Comparison of ENCODE assay signal across 12 mouse cellular contexts in the genomic region with DNA sequence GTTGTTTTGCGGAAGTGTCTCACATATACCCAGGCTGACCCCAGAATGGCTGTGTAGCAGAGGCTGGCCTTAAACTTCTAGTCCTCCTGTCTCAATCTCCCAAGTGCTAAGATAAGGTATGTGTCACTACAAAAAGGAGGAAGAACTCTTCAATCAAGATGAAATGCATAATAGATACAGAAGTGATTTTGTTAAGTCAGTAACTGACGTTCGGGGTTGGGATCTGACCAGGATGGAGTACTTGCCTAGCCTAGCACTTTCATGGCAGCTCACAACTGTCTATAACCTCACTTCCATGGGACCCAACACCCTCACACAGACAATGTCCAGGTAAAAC.
DNase-seq lines count a peak whose midpoint lies in the region; ATAC-seq and TF ChIP-seq lines count a peak whose summit lies in the region.
"Had no signal": no experiment of that assay in that cellular context is flagged by ENCODE, and none has a peak within 500 bp of the region (broad histone marks: within the 10 kb centered on the region; RNA-seq: fewer than 3 reads in every experiment).

No protein-coding gene starts in this region.

- no peak overlapping the region for H3K4me3 ChIP-seq in heart, embryonic 16.5 days (ENCODE audit: low read length)
- no peak overlapping the region for H3K4me3 ChIP-seq in MEL (ENCODE audit: control insufficient read depth in 1 of 2, insufficient read depth in 1 of 2, low read depth in 2 of 2, low read length in 2 of 2)
- no peak overlapping the region for H3K4me3 ChIP-seq in embryonic facial prominence, embryonic 12.5 days
- no peak overlapping the region for H3K4me3 ChIP-seq in limb, embryonic 15.5 days
- H3K4me3 ChIP-seq: megakaryocyte, embryonic 14.5 days; myocyte had no signal

- no peak for ATAC-seq in heart, embryonic 16.5 days (replicated peaks; ENCODE audit: extremely low read depth, insufficient read depth, low FRiP score)
- ATAC-seq in embryonic facial prominence, embryonic 12.5 days (ENCODE audit: insufficient number of reproducible peaks, insufficient read depth, low FRiP score, low TSS enrichment): no peak
- no peak for ATAC-seq in limb, embryonic 15.5 days (ENCODE audit: insufficient number of reproducible peaks, low FRiP score, low TSS enrichment, low read depth)

- H3K4me1 ChIP-seq in heart, embryonic 16.5 days (ENCODE audit: control insufficient read depth, insufficient read depth, low read length): peaks cover 33% of the 10 kb centered on the region
- peaks cover 2 to 12% of the 10 kb centered on the region in 2 experiments; a peak in 3 of 4 replicates for H3K4me1 ChIP-seq in MEL (ENCODE audit: control insufficient read depth in 1 of 2, insufficient read depth in 2 of 2, low read length in 2 of 2)
- peaks cover 49% of the 10 kb centered on the region for H3K4me1 ChIP-seq in embryonic facial prominence, embryonic 12.5 days
- peaks cover 47% of the 10 kb centered on the region for H3K4me1 ChIP-seq in limb, embryonic 15.5 days

- peak in 1 of 2 experiments; percentile 29; a peak in 2 of 4 replicates for TF ChIP-seq EP300 in MEL (IDR thresholded peaks at IDR 0.05; ENCODE audit: low read depth in 1 of 2, low read length in 2 of 2)

- TF ChIP-seq RAD21 in MEL (IDR thresholded peaks at IDR 0.05; ENCODE audit: low read depth, low read length): no peak

- no peak overlapping the region for H3K9ac ChIP-seq in heart, embryonic 16.5 days (ENCODE audit: low read length)
- no peak overlapping the region for H3K9ac ChIP-seq in MEL (ENCODE audit: control insufficient read depth, low read depth, low read length, poor library complexity, severe bottlenecking)
- no peak overlapping the region for H3K9ac ChIP-seq in embryonic facial prominence, embryonic 12.5 days
- no peak overlapping the region for H3K9ac ChIP-seq in limb, embryonic 15.5 days

- no peak overlapping the region for H3K4me2 ChIP-seq in heart, embryonic 16.5 days (ENCODE audit: low read depth, low read length)
- H3K4me2 ChIP-seq in embryonic facial prominence, embryonic 12.5 days (replicated peaks): no peak overlapping the region
- H3K4me2 ChIP-seq in limb, embryonic 15.5 days: no peak overlapping the region

- H3K27ac ChIP-seq in heart, embryonic 16.5 days (ENCODE audit: low read length): peak overlapping the region; percentile 92
- no peak overlapping the region for H3K27ac ChIP-seq in MEL (ENCODE audit: control insufficient read depth, low read depth, low read length)
- H3K27ac ChIP-seq in embryonic facial prominence, embryonic 12.5 days: peak overlapping the region; percentile 82
- peak overlapping the region; percentile 87 for H3K27ac ChIP-seq in limb, embryonic 15.5 days

- WGBS in heart, embryonic 16.5 days: 69% methylated on average over 3 of the region's 3 CpGs
- WGBS in embryonic facial prominence, embryonic 12.5 days: 82% methylated on average over 3 of the region's 3 CpGs
- 90% methylated on average over 3 of the region's 3 CpGs for WGBS in limb, embryonic 15.5 days

- TF ChIP-seq CTCF in MEL (IDR thresholded peaks at IDR 0.05 in 2 of 3, conservative IDR thresholded peaks at IDR 0.05 in 1 of 3; ENCODE audit: control insufficient read depth in 1 of 3, insufficient read depth in 1 of 3, low read depth in 2 of 3, low read length in 3 of 3, poor library complexity in 1 of 3, severe bottlenecking in 1 of 3): no peak

- peaks cover 2% of the 10 kb centered on the region; the same call in 1 of the 2 replicates for H3K36me3 ChIP-seq in heart, embryonic 16.5 days (ENCODE audit: control insufficient read depth, insufficient read depth)
- H3K36me3 ChIP-seq in MEL (ENCODE audit: control insufficient read depth in 1 of 2, insufficient read depth in 2 of 2, low read length in 2 of 2): peaks cover 2 to 17% of the 10 kb centered on the region in 2 experiments
- H3K36me3 ChIP-seq in embryonic facial prominence, embryonic 12.5 days: 0 out of 2 replicates have a peak, but pooled peaks cover 2% of the 10 kb centered on the region
- no peaks in the 10 kb centered on the region; the same call in 1 of the 2 replicates for H3K36me3 ChIP-seq in limb, embryonic 15.5 days

- H3K9me3 ChIP-seq in heart, embryonic 16.5 days (replicated peaks; ENCODE audit: control insufficient read depth, low read length): no peaks in the 10 kb centered on the region
- H3K9me3 ChIP-seq in MEL (replicated peaks; ENCODE audit: insufficient read depth, low read length): no peaks in the 10 kb centered on the region
- no peaks in the 10 kb centered on the region for H3K9me3 ChIP-seq in embryonic facial prominence, embryonic 12.5 days
- H3K9me3 ChIP-seq in limb, embryonic 15.5 days: no peaks in the 10 kb centered on the region
- H3K9me3 ChIP-seq: megakaryocyte, embryonic 14.5 days had no signal

- no peak for TF ChIP-seq POLR2A in MEL (IDR thresholded peaks at IDR 0.05; ENCODE audit: control insufficient read depth in 1 of 2, insufficient read depth in 1 of 2, low read depth in 1 of 2, low read length in 2 of 2, poor library complexity in 1 of 2)

- no peak for DNase-seq in heart, adult 8-10 months (ENCODE audit: low spot score)
- peak; percentile 61 for DNase-seq in MEL (ENCODE audit: low read depth, low spot score)
- DNase-seq in frontal cortex, postnatal 10 days (ENCODE audit: low spot score in 2 of 2): no peak
- DNase-seq in spleen, postnatal 14 days (ENCODE audit: low spot score in 2 of 2): no peak
- DNase-seq: cerebellum, postnatal 10 days; kidney, postnatal 25 days had no signal

- H3K27me3 ChIP-seq in heart, embryonic 16.5 days (ENCODE audit: control insufficient read depth, insufficient read depth, low read length): no peaks in the 10 kb centered on the region
- H3K27me3 ChIP-seq in MEL (ENCODE audit: control insufficient read depth in 1 of 2, insufficient read depth in 2 of 2, low read length in 2 of 2): no peaks in the 10 kb centered on the region
- H3K27me3 ChIP-seq in embryonic facial prominence, embryonic 12.5 days: no peaks in the 10 kb centered on the region
- no peaks in the 10 kb centered on the region for H3K27me3 ChIP-seq in limb, embryonic 15.5 days
- H3K27me3 ChIP-seq: CH12.LX; megakaryocyte, embryonic 14.5 days had no signal

- no peaks in the 10 kb centered on the region for H3K79me2 ChIP-seq in MEL (ENCODE audit: control insufficient read depth, insufficient read depth, low read length, poor library complexity)

TF ChIP-seq in MEL, 35 proteins besides CTCF, POLR2A, EP300 and RAD21:
- peak; percentile 62; the same call in 1 of the 2 replicates for TF ChIP-seq RCOR1 (IDR thresholded peaks at IDR 0.05; ENCODE audit: low read depth, low read length)
- TF ChIP-seq TBP (IDR thresholded peaks at IDR 0.05; ENCODE audit: low read depth, low read length): no peak
- peak; percentile 70 for TF ChIP-seq GATA1 (IDR thresholded peaks at IDR 0.05; ENCODE audit: low read depth, low read length)
TF ChIP-seq in MEL: peak in this region for 2.
